Mouse (Mus musculus): ENCODE data around the gene Tmbim4. TPM values are rescaled to one million over a fixed set of nuclear protein-coding genes. Genes with fewer than 3 reads are reported as not detected.

Tmbim4 gene
- total and polyA plus RNA-seq, 2 experiments from 2014 or later = 40.4 to 100 TPM

DNA sequence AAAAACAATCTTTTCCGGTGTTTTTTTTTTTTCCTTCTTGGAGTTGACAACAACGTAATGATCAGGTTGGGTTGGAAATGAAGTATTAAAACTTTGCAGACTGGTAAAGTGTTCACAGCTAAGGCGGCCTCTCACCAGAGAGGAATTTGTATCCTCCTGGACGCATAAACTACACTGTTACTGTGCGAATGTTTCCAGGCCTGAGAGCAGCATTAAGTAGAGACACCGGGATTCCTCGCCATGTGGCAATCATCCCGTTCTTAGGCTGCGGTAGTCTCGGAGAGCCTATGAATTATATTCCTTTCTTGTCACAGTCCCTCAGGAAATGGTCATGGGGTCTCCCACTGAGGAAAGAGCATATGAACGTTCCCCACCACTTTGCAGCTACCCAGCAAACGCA is 66.4 kb downstream of the Tmbim4 start:
- Histone ChIP-seq H3K4me2 (ENCODE audit: low read depth) (no peak overlapping the region), H3K36me3 (ENCODE audit: insufficient read depth) (no peaks in the 10 kb centered on the region), H3K27ac (ENCODE audit: low read depth, low read length) (no peak overlapping the region), H3K9me3 (ENCODE audit: low read length) (no peaks in the 10 kb centered on the region), H3K9ac (no peak overlapping the region), H3K27me3 (ENCODE audit: insufficient read depth, low read length) (no peaks in the 10 kb centered on the region), H3K4me1 (ENCODE audit: insufficient read depth) (0 out of 2 replicates have a peak, but pooled peaks cover 6% of the 10 kb centered on the region), H3K4me3 (ENCODE audit: low read depth, low read length) (no peak overlapping the region)
- no peak for DNase-seq
- 80% methylated on average over 12 of the region's 12 CpGs for WGBS
- no peak for ATAC-seq
- no peak for TF ChIP-seq CTCF (IDR thresholded peaks at IDR 0.05; ENCODE audit: low read depth)

DNA sequence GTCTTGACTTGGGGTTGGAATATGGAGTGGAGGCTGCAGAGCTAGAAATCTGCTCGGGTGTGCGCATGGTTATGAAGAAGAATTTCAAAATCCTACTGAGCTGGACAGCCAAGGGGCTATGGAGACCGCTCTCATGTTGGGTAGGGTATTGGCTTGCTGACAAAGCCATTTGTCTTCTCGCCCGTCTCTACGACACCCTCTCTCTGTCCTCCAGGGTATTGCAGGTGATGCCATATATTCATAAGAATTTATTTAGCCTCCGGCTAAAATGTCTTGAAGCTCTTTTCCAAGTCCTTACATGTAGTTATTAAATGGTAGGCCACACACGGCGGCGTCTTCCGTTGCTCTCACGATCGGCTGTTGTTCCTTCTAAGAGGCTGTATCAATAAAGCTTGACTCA is 68.6 kb downstream of the Tmbim4 start:
- no peaks in the 10 kb centered on the region for H3K36me3 ChIP-seq (ENCODE audit: insufficient read depth)
- no peak overlapping the region for H3K4me2 ChIP-seq (ENCODE audit: low read depth)
- no peak for ATAC-seq
- H3K27me3 ChIP-seq (ENCODE audit: insufficient read depth, low read length) = no peaks in the 10 kb centered on the region
- no peak for TF ChIP-seq CTCF (IDR thresholded peaks at IDR 0.05; ENCODE audit: low read depth)
- no peaks in the 10 kb centered on the region for H3K9me3 ChIP-seq (ENCODE audit: low read length)
- H3K4me1 ChIP-seq (ENCODE audit: insufficient read depth) = 0 out of 2 replicates have a peak, but pooled peaks cover 6% of the 10 kb centered on the region
- DNase-seq = no peak
- H3K27ac ChIP-seq (ENCODE audit: low read depth, low read length) = no peak overlapping the region
- WGBS = 96% methylated on average over 13 of the region's 13 CpGs
- H3K4me3 ChIP-seq (ENCODE audit: low read depth, low read length) = no peak overlapping the region
- no peak overlapping the region for H3K9ac ChIP-seq

DNA sequence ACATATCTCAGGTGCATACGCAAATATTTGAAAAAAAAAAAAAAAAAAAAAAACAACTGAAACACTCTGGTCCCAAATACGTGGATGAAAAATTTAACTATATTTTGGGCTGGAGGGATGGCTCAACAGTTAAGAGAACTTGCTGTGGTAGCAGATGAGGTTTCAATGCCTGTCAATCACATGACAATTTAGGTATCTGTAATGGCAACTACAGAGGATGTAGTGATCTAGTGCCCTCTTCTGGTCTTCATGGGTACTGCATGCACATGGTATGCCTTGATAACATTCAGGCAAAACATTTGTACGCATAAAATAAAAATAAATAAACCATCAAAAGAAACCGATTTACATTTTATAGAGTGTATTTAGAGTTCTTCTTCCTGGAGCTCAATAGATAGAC is 69.4 kb downstream of the Tmbim4 start:
- ATAC-seq = no peak
- Histone ChIP-seq H3K4me1 (ENCODE audit: insufficient read depth) (0 out of 2 replicates have a peak, but pooled peaks cover 6% of the 10 kb centered on the region), H3K4me2 (ENCODE audit: low read depth) (no peak overlapping the region)

DNA sequence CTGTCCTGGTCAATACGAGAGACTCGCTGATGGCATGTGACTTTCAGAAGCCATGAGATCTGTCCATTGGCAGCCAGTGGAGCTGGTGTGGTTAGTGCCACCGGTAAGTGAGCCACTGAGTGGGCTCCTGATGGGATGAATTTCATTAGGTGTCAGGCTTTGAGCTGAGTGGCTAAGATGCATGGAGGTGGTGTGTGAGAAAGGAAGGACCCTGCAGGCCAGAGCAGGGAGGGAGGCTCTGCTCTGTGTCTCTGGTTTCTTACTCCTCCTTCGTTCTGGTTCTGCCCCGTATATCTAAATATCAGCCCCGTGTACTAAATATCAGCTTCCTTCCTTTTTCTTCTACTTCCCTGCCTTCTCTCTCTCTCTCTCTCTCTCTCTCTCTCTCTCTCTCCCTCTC is 69.9 kb downstream of the Tmbim4 start:
- no peak overlapping the region for H3K9ac ChIP-seq
- H3K36me3 ChIP-seq (ENCODE audit: insufficient read depth) = no peaks in the 10 kb centered on the region
- ATAC-seq (no peak; the same call in 1 of the 2 replicates), DNase-seq (no peak)
- no peaks in the 10 kb centered on the region for H3K9me3 ChIP-seq (ENCODE audit: low read length)
- H3K27me3 ChIP-seq (ENCODE audit: insufficient read depth, low read length) = no peaks in the 10 kb centered on the region
- 69% methylated on average over 6 of the region's 6 CpGs for WGBS
- TF ChIP-seq CTCF (IDR thresholded peaks at IDR 0.05; ENCODE audit: low read depth) = no peak
- H3K4me1 ChIP-seq (ENCODE audit: insufficient read depth) = 0 out of 2 replicates have a peak, but pooled peaks cover 6% of the 10 kb centered on the region
- H3K4me2 ChIP-seq (ENCODE audit: low read depth) = peak overlapping the region; percentile 58
- H3K4me3 ChIP-seq (ENCODE audit: low read depth, low read length) = no peak overlapping the region
- H3K27ac ChIP-seq (ENCODE audit: low read depth, low read length) = no peak overlapping the region

More for the DNA sequence above, 69.4 kb downstream of the Tmbim4 start:
- no peak overlapping the region for H3K9ac ChIP-seq
- H3K27ac ChIP-seq (ENCODE audit: low read depth, low read length) = no peak overlapping the region
- no peaks in the 10 kb centered on the region for H3K36me3 ChIP-seq (ENCODE audit: insufficient read depth)
- no peaks in the 10 kb centered on the region for H3K9me3 ChIP-seq (ENCODE audit: low read length)
- no peak overlapping the region for H3K4me3 ChIP-seq (ENCODE audit: low read depth, low read length)
- peak; percentile 45 for DNase-seq
- peak; percentile 72 for TF ChIP-seq CTCF (IDR thresholded peaks at IDR 0.05; ENCODE audit: low read depth)
- no peaks in the 10 kb centered on the region for H3K27me3 ChIP-seq (ENCODE audit: insufficient read depth, low read length)
- 78% methylated on average over 4 of the region's 4 CpGs for WGBS

DNA sequence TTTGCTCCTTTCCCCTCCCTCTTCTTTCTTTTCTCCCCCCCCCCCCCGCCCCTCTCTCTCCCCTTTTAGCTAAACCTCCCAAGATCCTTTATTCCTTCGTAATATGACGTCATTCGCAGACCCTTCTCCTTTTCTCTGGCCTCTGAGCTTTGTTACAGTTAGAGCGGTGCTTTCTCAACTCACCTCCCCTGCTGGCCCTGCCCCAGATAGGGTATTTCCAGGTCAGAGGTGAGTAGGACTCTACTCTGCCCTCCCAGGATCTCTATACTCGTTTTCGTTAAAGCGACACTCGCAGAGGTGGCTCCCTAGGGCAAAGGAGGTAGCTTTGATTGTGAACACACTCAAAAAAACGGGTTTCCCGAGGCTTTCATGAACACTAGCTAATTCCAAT is 70.5 kb downstream of the Tmbim4 start:
- peak; percentile 38; the same call in 1 of the 2 replicates for ATAC-seq
- no peak for DNase-seq
- peak overlapping the region; percentile 33 for H3K4me3 ChIP-seq (ENCODE audit: low read depth, low read length)
- no peaks in the 10 kb centered on the region for H3K36me3 ChIP-seq (ENCODE audit: insufficient read depth)
- H3K4me2 ChIP-seq (ENCODE audit: low read depth) = peak overlapping the region; percentile 58
- 0 out of 2 replicates have a peak, but pooled peaks cover 6% of the 10 kb centered on the region for H3K4me1 ChIP-seq (ENCODE audit: insufficient read depth)
- 8% methylated on average over 10 of the region's 11 CpGs for WGBS
- no peak for TF ChIP-seq CTCF (IDR thresholded peaks at IDR 0.05; ENCODE audit: low read depth)
- no peaks in the 10 kb centered on the region for H3K9me3 ChIP-seq (ENCODE audit: low read length)
- peak overlapping the region; percentile 40 for H3K9ac ChIP-seq
- no peak overlapping the region for H3K27ac ChIP-seq (ENCODE audit: low read depth, low read length)
- H3K27me3 ChIP-seq (ENCODE audit: insufficient read depth, low read length) = no peaks in the 10 kb centered on the region

DNA sequence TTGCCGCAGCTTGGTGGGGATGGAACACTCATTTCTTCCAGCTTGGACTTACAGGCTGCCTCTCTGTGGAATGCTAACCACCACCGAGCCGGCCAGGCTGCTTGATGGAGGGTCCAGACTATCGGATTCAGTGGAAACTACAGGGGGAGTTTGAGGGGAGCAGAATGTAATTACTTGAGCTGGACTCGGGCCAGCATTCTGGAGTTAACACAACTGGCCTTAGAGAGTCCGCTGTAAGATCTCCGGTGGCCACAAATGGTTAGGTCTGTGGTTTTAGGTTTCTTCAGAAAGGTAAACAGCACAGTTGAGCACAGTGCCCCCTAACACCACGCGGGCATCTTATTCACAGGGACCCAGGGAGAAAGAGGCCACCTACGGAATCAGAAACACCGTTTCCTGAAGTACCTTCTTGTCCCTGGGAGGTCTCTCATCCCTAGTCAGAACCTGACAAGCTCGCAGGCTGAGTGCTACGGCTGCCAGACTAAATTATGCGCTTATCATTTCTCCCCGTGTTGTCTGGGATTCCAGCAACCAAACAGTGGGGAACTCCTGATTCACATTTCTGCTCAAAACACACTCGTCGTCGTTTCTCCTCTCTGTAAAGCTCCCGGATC is 71.0 kb downstream of the Tmbim4 start:
- ATAC-seq (peak; percentile 67), DNase-seq (peak; percentile 44)
- peak overlapping the region; percentile 58 for H3K4me2 ChIP-seq (ENCODE audit: low read depth)
- H3K9me3 ChIP-seq (ENCODE audit: low read length) = no peaks in the 10 kb centered on the region
- no peak overlapping the region for H3K27ac ChIP-seq (ENCODE audit: low read depth, low read length)
- TF ChIP-seq CTCF (IDR thresholded peaks at IDR 0.05; ENCODE audit: low read depth) = no peak; the same call in none of the 2 replicates
- H3K4me1 ChIP-seq (ENCODE audit: insufficient read depth) = 0 out of 2 replicates have a peak, but pooled peaks cover 6% of the 10 kb centered on the region
- H3K9ac ChIP-seq = peak overlapping the region; percentile 40
- no peaks in the 10 kb centered on the region for H3K36me3 ChIP-seq (ENCODE audit: insufficient read depth)
- H3K4me3 ChIP-seq (ENCODE audit: low read depth, low read length) = peak overlapping the region; percentile 33
- no peaks in the 10 kb centered on the region for H3K27me3 ChIP-seq (ENCODE audit: insufficient read depth, low read length)
- 5% methylated on average over 19 of the region's 19 CpGs for WGBS

DNA sequence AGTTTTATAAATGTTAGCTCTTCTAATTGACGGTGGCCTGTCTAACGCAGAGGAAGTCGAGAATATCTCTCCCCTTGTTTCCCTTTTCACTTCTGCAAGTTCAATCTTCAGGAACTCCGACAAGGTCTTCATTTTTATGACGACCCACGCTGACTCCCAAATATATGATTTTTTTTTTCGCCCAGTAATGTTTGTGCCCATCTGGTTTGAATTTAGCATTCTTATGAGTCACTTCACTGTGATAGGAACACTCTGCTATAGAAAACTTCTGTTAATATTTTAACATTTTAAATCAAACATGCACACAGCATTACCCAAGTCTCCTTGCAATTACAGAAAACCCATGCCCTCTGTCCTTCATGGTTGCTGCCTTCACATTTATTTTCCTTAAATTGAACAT is 71.9 kb downstream of the Tmbim4 start:
- H3K27me3 ChIP-seq (ENCODE audit: insufficient read depth, low read length) = no peaks in the 10 kb centered on the region
- no peaks in the 10 kb centered on the region for H3K36me3 ChIP-seq (ENCODE audit: insufficient read depth)
- H3K4me1 ChIP-seq (ENCODE audit: insufficient read depth) = 0 out of 2 replicates have a peak, but pooled peaks cover 6% of the 10 kb centered on the region
- no peak for TF ChIP-seq CTCF (IDR thresholded peaks at IDR 0.05; ENCODE audit: low read depth)
- no peak overlapping the region for H3K4me3 ChIP-seq (ENCODE audit: low read depth, low read length)
- DNase-seq = no peak
- no peaks in the 10 kb centered on the region for H3K9me3 ChIP-seq (ENCODE audit: low read length)
- WGBS = 92% methylated on average over 7 of the region's 7 CpGs
- H3K9ac ChIP-seq = no peak overlapping the region
- H3K27ac ChIP-seq (ENCODE audit: low read depth, low read length) = no peak overlapping the region
- no peak overlapping the region for H3K4me2 ChIP-seq (ENCODE audit: low read depth)
- no peak for ATAC-seq

Other genes starting within 250 kb of the Tmbim4 start
- 3.4 and 3.9 TPM in 2 replicates for gene Helb, start 88.6 kb upstream of the Tmbim4 start, total RNA-seq (2014; rRNA removed)
- 1.4 and 2.1 TPM in 2 replicates for gene Helb, start 88.6 kb upstream of the Tmbim4 start, polyA plus RNA-seq (2015; fragmentation: Nextera tagmentation; extraction: Ambion mirVana)
- 0.08 and 0.33 TPM in 2 replicates for gene Irak3, start 540 bp downstream of the Tmbim4 start, total RNA-seq (2014; rRNA removed)
- 0.13 and 0.28 TPM in 2 replicates for gene Irak3, start 540 bp downstream of the Tmbim4 start, polyA plus RNA-seq (2015; fragmentation: Nextera tagmentation; extraction: Ambion mirVana)
- 22.1 and 23.8 TPM in 2 replicates for gene Llph, start 25.5 kb downstream of the Tmbim4 start, total RNA-seq (2014; rRNA removed)
- 42.1 and 46.7 TPM in 2 replicates for gene Llph, start 25.5 kb downstream of the Tmbim4 start, polyA plus RNA-seq (2015; fragmentation: Nextera tagmentation; extraction: Ambion mirVana)